Mouse (Mus musculus) c-Kit-positive CD71-positive TER-119-positive erythroid progenitor cells, embryonic 14.5 days (primary cell): Measurements from ENCODE around the gene Evi5l.
"Not testable (repeated sequence)": the region's sequence is repeated elsewhere in the genome, so short reads cannot be mapped to it uniquely, and the experiment has no call there.

Experiments used
- DNase-seq: peaks from one replicate; pipeline ENCODE4 v3.0.0-alpha.2; 2013; ENCODE audit warnings: low spot score

The Evi5l gene

DNA sequence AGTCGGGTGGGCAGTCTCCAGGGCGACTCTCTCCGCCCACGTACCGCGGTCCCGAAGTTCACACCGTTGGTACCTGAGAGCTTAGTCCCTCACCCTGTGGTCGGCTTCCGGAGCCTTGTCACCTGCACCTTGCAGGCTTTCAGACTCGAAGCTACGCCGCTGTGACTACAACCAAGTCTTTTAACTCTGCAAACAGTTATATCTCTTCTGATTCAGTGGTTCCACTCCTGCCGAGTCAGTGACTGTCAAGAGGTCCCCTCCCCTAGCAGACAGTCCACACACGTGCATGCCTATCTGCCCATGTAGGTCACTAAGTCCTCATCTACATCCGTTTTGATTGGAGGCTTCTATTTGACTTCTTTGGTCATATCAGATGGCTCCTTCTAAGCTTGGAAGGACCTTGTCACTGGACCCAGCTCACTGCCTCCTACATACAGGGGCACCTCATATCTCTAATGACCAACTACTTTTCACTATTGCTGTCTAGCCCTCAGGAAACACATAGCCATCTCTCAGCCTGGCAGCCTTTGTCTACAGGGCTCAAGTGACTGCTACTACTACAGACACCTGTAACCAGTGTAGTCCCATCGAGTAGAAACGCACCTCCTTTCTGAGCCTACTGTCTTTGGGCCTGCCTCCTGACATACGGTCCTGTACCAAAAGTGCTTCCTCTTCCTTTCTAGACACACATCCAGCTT is 73.0 kb downstream of the Evi5l start:
- DNase-seq = no peak

- no peak for DNase-seq
Measured at GRCm38 (mm10) chr8:4245061-4245460, 78.7 kb downstream of the Evi5l start.

- no peak for DNase-seq
Measured at GRCm38 (mm10) chr8:4245737-4246136, 79.4 kb downstream of the Evi5l start.

- DNase-seq = no peak
Measured at GRCm38 (mm10) chr8:4247241-4247640, 80.9 kb downstream of the Evi5l start.

- DNase-seq = no peak
Measured at GRCm38 (mm10) chr8:4247951-4248540, 81.7 kb downstream of the Evi5l start, which contains the start of gene Tgfbr3l. Gene Tgfbr3l, plus strand, starts transcription at chr8:4248214.

DNA sequence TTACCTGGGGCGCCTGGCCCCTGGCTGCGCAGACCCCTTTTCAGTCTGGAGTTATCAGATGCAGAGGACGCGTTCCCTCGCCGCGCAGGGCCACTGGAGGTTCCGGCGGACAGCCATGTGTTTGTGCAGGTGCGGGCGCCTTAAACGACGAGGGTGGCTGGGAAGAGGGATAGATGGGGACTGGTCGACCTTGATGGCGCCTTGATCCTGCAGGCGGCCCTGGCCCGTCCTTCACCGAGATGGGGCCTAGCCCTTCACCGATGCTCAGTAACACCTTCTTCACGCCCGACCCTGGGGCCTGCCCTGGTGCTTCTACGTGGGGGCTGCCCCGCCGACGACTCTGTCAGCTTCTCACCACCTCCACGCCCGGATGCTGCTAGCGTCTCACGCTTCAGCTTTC is 82.8 kb downstream of the Evi5l start:
- no peak for DNase-seq

GRCm38 (mm10) chr8:4250306-4250970 is 84.1 kb downstream of the Evi5l start:
- peak; percentile 75 for DNase-seq

DNA sequence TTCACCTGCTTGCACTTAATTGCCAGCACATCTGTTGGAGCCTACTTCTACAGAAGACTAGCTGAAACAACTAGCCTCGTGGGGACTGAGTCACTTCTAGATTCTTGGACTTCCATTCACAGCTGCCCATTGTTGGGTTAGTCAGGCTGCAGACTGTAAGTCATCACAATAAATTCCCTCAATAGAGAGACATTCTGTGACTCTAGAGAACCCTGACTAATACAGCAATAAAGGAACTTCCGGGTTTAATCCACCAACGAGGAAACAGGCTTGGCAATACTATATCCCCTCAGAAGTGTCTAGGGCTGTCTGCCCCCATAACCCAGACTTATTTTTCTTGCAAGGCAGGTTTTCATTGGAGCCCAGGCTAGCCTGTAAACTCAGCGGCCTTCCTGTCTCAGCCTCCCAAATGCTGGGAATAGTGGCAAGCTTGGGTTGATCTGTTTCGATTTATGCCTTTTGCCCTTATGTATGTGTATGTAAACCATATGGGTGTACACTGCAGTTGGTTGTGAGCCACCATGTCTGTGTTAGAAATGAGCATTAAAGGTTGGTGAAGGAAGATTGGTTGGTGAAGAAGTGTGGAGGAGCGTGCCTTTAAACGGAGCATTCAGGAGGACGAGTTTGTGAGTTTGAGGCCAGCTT is 85.9 kb downstream of the Evi5l start:
- no peak for DNase-seq

GRCm38 (mm10) chr8:4252934-4253841 is 86.8 kb downstream of the Evi5l start, which contains the start of gene Snapc2:
Gene Snapc2, plus strand, starts transcription at chr8:4253080.
- peak; percentile 94 for DNase-seq

DNA sequence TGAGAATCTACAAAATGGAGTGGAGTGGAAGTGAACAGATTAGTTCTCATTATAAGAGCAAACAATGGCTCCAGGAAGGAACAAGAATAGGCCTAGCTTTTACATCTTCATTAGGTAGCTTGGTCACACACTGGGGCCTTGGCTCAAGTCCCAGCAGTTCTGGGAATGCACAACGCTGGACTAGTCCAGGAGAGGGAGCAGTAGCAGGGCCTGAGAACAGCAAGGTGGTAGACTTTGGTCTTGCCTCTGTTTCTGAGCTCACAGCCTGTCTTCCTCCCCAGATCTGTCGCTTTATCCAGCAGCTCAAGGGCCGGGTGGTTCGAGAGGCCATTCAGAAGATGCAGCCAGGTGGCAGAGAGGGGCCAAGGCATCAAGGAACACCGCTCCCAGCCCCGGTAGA is 87.6 kb downstream of the Evi5l start:
- no peak for DNase-seq

GRCm38 (mm10) chr8:4255471-4255870 is 89.1 kb downstream of the Evi5l start:
- DNase-seq = not testable (repeated sequence)

- no peak for DNase-seq
Measured at GRCm38 (mm10) chr8:4256911-4257310, 90.5 kb downstream of the Evi5l start.

DNA sequence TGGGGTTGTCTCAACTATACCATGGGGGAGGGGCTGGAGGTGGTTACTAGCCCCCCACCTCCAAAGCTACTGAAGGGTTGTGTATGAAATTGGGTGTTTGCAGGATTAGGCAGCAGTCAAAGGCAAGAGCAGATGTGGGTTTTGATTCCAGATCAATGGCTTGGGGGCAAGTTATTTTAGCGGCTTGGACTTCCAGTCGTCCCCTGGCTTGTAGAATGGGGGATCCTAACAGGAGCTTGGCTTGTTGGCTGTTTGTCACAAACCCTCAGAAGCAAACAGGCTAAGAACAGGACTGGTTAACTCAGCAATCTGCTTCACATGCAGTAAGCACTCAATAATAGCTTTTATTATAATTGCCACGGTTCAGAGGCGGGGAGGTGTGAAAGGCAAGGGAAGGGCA is 91.0 kb downstream of the Evi5l start:
- DNase-seq = no peak

DNA sequence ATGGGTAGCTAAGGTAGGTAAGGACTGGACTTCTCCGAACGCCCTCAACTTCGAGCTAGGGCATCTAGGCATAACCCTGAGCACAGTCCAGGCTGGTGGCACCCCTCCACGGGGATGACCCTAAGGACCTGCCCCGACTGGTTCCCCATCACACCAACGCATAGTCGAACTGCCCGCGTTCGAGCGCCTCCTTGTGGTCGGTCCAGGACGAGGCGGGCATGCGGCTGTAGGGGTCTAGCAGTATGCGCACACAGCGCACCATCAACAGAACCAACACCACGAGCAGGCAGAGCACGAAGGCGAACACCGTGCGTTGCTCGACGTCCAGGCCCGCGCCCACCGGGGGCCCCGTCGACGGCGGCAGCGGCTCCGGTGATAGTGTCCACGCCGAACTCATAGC is 91.9 kb downstream of the Evi5l start:
- peak; percentile 72 for DNase-seq

GRCm38 (mm10) chr8:4258678-4259077 is 92.3 kb downstream of the Evi5l start:
- no peak for DNase-seq

DNA sequence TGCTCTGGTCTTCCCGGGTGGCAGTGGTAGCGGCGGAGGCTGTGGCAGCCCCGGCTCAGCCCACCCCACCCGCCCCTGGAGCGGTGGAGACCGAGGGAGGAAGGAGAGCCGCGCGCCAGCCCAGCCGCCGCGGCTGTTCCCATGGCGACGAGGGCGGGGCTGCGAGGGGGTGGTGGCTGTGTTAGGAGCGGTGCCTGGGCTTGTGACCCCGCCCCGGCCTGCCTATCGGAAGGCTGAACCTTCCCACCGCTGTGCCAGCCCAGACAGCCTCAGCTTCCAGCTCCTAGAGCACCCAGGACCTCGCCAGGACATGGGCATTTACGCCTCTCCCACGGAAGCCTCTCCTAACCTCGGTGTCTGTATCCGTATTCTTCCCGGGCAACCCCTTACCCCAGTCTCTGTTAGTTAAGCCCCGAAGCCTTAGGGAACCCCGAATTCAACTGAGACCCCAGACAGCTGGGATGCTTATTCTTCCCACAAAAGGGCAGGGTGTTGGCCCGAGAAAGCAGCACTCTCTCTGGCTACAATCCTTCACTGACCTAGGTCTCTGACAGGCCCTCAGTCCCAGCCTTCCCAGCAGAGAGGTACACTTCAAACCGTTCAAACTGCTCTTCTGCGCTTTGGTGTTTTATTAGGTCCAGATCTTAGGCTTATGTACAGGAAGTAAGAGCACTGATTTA is 92.9 kb downstream of the Evi5l start, which contains the start of gene Ctxn1:
TSS of gene Ctxn1 (minus strand) at position 150 of the 680 bp plus-strand sequence.
- peak; percentile 91 for DNase-seq

GRCm38 (mm10) chr8:4259805-4260170 is 93.4 kb downstream of the Evi5l start:
- DNase-seq = no peak
